Mouse (Mus musculus) MN1 (cell line): Measurements from ENCODE around the gene Slc8a3.
A peak's percentile ranks its signal among the peaks of the same experiment; 100 is the strongest.

ENCODE experiments used
- DNase-seq: peaks from one replicate; pipeline ENCODE4 v3.0.0-alpha.2; 2016; ENCODE audit warnings: low spot score

Slc8a3 gene

GRCm38 (mm10) chr12:81237158-81237557 lies 95.8 kb downstream of the Slc8a3 start:
- DNase-seq: no peak

- DNase-seq: peak; percentile 12
Observed at GRCm38 (mm10) chr12:81235456-81236330, 97.3 kb downstream of the Slc8a3 start.

GRCm38 (mm10) chr12:81233746-81234380 lies 99.1 kb downstream of the Slc8a3 start:
- DNase-seq: no peak

GRCm38 (mm10) chr12:81227767-81228460 lies 105.1 kb downstream of the Slc8a3 start:
- peak; percentile 11 for DNase-seq

- no peak for DNase-seq
Observed at GRCm38 (mm10) chr12:81226590-81226989, 106.4 kb downstream of the Slc8a3 start.

- no peak for DNase-seq
Observed at GRCm38 (mm10) chr12:81225966-81226577, 106.9 kb downstream of the Slc8a3 start.

- no peak for DNase-seq
Observed at GRCm38 (mm10) chr12:81224843-81225242, 108.1 kb downstream of the Slc8a3 start.

GRCm38 (mm10) chr12:81223276-81223675 lies 109.7 kb downstream of the Slc8a3 start:
- DNase-seq: no peak

- DNase-seq: no peak
Observed at GRCm38 (mm10) chr12:81219339-81219738, 113.6 kb downstream of the Slc8a3 start.

GRCm38 (mm10) chr12:81208559-81208958 lies 124.4 kb downstream of the Slc8a3 start:
- DNase-seq: no peak

GRCm38 (mm10) chr12:81205619-81206560 lies 127.1 kb downstream of the Slc8a3 start:
- DNase-seq: no peak

- peak; percentile 29 for DNase-seq
Observed at GRCm38 (mm10) chr12:81203226-81203625, 129.8 kb downstream of the Slc8a3 start.

GRCm38 (mm10) chr12:81199280-81199955 lies 133.6 kb downstream of the Slc8a3 start:
- peak; percentile 83 for DNase-seq

GRCm38 (mm10) chr12:81197468-81198075 lies 135.4 kb downstream of the Slc8a3 start:
- DNase-seq: no peak

- no peak for DNase-seq
Observed at GRCm38 (mm10) chr12:81193968-81194367, 139.0 kb downstream of the Slc8a3 start.

GRCm38 (mm10) chr12:81189636-81190035 lies 143.3 kb downstream of the Slc8a3 start:
- no peak for DNase-seq

- no peak for DNase-seq
Observed at GRCm38 (mm10) chr12:81188996-81189395, 144.0 kb downstream of the Slc8a3 start.

GRCm38 (mm10) chr12:81188423-81188822 lies 144.6 kb downstream of the Slc8a3 start:
- DNase-seq: no peak

- no peak for DNase-seq
Observed at GRCm38 (mm10) chr12:81186668-81187067, 146.3 kb downstream of the Slc8a3 start.

GRCm38 (mm10) chr12:81186081-81186480 lies 146.9 kb downstream of the Slc8a3 start:
- DNase-seq: no peak
